Mouse (Mus musculus): Measurements from ENCODE around the gene Scaf8.

DNA sequence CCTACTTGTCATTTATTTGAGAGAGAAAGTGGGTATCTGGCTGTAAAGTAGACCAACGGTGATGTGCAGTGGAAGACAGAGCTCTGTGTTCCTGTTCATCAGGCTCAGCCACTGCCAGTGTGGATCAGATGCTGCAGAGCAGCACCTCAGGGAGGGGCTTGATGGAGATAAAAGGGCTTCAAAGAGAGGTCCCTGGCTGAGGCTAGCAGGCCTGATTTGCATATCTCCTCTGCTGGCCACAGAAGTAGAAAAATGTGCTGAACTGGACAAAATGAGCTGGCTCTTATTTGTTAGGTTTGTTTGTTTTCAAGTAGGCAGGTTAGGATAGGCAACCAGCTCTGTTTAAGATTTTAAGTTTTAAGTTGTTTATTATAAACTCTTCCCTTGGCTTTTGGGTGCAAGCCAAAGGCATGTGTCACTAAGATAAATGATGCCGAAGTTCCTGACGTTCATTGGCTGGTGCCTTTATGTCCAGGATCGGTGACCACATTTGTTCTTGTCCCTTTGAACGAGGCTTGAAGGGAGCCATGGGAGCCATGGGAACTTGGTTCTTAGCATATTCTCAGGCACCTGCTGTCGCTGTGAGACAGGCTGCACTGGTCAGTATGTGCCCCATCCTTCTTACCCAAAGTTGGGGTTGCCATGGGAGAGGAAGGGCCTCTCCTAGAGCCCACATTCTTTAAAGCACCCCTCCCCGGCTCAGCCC, 132.0 kb downstream of the Scaf8 start:
- TF ChIP-seq E2F4 (IDR thresholded peaks at IDR 0.05; ENCODE audit: insufficient read depth), result no peak
- TF ChIP-seq CEBPB (IDR thresholded peaks at IDR 0.05; ENCODE audit: insufficient read depth, poor library complexity, severe bottlenecking), result no peak
- no peak for TF ChIP-seq MYOD1 (IDR thresholded peaks at IDR 0.05; ENCODE audit: control insufficient read depth in 1 of 3, insufficient read length in 2 of 3, low read depth in 2 of 3)
- TF ChIP-seq MYOG (IDR thresholded peaks at IDR 0.05; ENCODE audit: control insufficient read depth in 1 of 3, insufficient read depth in 1 of 3, insufficient read length in 2 of 3, low read depth in 2 of 3), result no peak
- no peak for TF ChIP-seq POLR2A (IDR thresholded peaks at IDR 0.05; ENCODE audit: insufficient read length, low read depth)
- TF ChIP-seq USF1 (IDR thresholded peaks at IDR 0.05; ENCODE audit: low read depth), result no peak
- no peak for TF ChIP-seq MAX (IDR thresholded peaks at IDR 0.05; ENCODE audit: low read depth)
